Mouse (Mus musculus) WW6 (cell line): ENCODE measurements around the gene Rap1gds1.

Experiments
- DNase-seq: peaks from one replicate; pipeline ENCODE4 v3.0.0-alpha.2; 2013; ENCODE audit warnings: low read depth, low spot score

Gene Rap1gds1

GRCm38 (mm10) chr3:138880999-138881724, 193.8 kb downstream of the Rap1gds1 start:
- DNase-seq: no peak

- no peak for DNase-seq
Observed at GRCm38 (mm10) chr3:138877741-138878140, 197.3 kb downstream of the Rap1gds1 start.

DNA sequence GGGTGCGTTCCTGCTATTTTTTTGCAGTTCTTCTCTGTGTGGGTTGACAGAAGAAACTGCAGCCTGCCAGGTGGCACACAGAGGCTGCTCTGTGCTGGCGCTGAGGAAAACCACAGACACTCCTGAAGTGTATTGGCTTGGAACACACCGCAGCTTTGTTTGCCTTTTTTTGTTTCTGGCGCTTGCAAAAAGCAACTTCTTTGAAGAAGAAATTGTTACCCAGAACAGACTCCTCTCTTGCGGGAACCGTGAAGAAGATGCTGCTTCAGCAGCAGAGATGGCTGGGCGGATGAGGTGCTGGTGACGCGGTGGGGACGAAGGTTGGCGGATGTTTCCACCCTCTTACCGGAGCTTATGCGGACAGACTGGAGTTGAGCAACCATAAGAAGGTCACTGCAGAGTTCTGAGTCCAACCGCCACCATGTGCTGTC, 198.1 kb downstream of the Rap1gds1 start:
- DNase-seq: no peak

- no peak for DNase-seq
Observed at GRCm38 (mm10) chr3:138876418-138876817, 198.6 kb downstream of the Rap1gds1 start.

DNA sequence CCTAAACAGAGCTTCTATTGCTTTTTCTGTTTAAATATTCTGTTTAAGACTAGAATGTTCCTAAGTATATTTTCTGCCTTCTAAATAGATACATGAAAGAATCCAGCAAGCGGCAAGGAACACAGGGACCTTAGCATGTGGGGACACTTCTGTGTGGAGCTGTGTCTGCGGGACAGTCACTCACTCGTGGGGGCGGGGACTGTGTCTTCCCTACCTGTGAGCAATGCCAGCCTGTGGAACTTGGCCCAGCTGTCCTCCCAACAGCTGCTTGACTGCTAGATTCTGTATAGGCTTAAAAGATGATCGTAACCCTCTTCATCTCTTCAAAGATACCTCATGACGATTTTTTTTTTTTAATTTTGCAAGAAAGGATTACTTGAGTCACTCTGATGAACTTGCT, 199.1 kb downstream of the Rap1gds1 start:
- DNase-seq: no peak
